Mouse (Mus musculus) heart, postnatal 4 days (tissue): ENCODE measurements at regions not wholly inside any gene's neighbourhood (a gene's known extent, or its start where the extent isn't known, plus 50 kb on each side); places are given as distances from the start of the nearest gene placed in this dataset.

Source experiments
- DNase-seq: peaks from one replicate; pipeline ENCODE4 v3.0.0; 2021

DNA sequence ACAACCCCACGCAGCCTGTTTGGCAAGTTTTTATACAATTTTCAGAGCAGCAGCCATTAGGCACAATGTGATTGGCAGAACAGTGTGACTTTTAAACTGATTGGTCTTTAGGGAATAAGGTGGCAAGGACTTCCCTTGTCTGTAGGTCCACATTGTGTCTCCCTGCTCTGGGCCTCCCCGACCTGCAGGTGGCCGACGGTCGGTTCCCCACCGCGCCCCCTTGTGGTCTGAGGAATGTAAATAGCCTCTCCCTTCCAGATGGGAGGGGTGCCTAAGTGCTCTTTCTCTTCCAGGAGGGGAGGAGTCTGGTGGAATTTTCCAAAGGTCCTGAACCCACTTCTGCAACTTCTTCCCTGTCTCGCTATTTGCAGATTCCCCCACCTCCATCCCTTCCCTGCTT, 52.5 kb upstream of the Prr5 start:
- DNase-seq: peak; percentile 88

DNA sequence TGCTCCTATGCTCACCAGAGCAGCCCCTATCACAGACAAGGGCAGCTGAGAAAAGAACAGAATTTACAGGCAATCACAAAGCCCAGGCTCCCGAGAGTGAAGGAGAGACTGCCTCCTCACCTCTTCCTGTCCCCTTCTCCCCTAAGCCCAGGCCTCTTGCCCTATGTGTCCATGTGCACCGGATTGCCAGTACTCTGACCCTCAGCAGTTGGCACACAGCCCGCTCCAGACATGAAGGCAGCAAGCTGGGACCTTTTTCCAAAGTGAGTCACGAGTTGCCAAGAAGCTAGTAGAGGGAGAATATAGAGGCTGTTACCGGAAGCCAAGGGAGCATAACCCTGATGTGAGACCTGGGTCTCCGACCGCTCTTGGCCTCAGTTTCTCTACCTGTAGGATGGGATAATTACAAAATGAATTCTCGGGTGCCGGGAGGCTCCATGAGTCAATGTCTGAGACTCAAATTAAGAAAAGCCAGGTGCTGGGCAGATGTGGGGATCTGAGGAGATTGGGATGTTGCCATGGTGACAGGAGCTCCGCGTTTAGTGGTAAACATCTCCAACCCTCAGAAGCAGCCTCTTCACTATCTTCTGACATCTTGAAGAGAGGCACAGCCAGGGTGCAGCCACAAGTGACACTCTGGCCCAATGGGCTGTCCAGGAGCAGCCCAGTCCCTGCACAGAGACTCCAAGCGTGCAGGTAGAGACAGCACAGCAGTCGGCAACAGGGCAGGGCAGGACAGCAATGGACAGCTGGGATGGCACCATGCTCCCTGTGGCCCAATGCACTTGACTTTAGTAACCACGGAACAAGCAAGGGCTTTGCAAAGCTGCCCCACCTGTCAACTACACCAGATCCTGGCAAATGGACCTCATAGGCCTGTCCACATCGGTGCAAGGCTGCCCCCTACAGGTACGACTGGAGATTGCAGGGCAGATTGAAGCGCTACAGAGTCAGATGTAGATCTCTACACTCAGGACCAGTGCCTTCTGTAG, 55.6 kb upstream of the Prr5 start:
- peak; percentile 95 for DNase-seq

DNA sequence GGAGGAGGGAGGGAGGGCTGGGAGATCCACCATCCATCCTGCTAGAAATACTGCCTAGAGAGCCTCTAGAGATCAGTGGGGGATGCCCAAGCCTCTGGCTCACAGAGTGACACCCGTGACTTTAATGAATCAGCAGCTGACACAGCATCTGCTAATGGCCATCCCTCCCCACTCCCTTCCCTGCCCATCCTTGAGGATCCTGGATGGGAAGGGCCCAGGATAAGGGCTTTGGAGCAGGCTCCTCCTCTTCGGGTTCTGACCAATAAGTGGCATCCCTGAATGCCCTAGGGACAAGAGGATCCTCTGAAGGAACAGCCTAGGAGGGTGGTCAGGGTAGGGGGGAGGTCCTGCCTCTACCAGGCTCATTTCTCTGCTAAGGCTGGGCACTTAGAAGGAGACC, 55.3 kb upstream of the Rtl6 start:
- DNase-seq: no peak

DNA sequence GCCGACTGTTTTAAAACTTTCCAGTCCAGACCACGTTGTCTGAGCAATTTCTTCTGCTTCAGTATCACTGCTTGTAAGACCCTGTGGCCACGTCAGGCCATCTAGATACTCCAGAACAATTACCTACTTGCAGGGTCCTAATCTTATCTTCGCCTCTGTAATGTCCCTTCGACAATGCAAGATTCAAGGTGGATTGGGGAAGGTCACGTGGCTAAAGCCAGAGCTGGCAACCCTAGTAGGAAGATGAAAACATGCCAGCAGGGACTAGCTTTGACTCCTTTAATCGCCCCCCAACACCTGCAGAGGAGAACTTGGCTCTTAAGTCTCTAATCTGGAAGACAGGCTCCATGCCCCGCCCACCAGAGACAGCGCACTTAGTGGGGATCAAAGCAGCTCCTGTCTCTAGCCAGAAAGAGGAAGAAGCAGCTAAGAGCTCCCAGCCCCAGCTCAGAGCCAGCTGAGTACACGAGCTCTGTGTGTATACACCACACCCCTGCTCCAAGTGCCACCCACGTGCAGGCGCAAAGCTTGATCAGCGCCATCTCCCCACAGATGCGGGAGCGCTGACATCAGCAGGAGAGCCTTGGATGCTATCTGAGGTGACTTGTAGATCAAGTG, 52.3 kb upstream of the Rtl6 start:
- no peak for DNase-seq

DNA sequence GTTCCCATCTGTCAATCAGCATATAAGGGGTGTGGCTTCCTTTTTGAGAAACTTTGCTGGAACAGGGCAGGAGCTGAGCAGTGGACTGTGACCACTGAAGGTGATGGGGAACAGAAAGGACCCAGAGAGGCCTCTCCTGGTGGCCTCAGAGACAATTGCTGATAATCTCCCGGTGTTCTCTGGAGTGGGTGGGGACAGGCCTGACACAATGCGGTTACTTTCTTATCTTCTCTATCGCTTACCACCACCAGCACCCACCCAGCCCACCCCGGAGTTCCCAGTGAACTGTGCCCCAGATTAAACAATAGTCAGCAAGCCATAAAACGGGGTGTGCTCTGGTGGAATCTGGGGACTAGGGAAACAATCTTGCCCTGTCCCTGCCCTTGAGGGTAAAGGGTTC, 51.4 kb upstream of the Rtl6 start:
- no peak for DNase-seq
